Mouse (Mus musculus) gastrocnemius, postnatal 10 days (tissue): ENCODE results near the gene Tmem242. TPM values are rescaled to one million over a fixed set of nuclear protein-coding genes. Genes with fewer than 3 reads are reported as not detected.
A peak's percentile ranks its signal among the peaks of the same experiment; 100 is the strongest.

ENCODE experiments used
- DNase-seq: peaks from one replicate; pipeline ENCODE4 v3.0.0; 2021; ENCODE audit warnings: mixed read lengths
- total RNA-seq, 2 experiments: library from RNA; stranded (reverse); gene quantifications; 2 replicates each; pipeline ENCODE4 v1.2.3; 2021

Tmem242 gene
- total RNA-seq, 2 experiments from 2014 or later, result 117 to 134 TPM

GRCm38 (mm10) chr17:5416518-5416917, 23.5 kb downstream of the Tmem242 start:
- no peak for DNase-seq

DNA sequence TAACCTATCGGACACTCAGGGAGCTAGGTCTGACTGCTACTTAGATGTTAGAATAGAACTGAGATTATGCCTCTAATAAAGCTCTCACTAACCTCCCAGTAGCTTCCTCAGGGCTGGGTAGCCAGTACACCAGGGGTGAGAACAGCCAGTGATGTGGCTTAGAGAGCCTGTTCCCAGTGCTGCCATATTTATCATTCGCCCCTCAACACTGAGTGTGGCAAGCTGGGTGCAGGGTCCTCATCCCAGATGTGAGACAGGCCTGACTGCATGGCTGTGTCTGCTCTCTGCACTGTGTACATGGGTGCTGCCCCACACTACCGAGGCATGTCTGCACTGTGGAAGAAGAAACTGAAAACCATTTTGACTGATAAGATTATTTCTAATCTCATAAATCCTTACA, 26.0 kb downstream of the Tmem242 start:
- DNase-seq, result no peak

GRCm38 (mm10) chr17:5413350-5413749, 26.7 kb downstream of the Tmem242 start:
- no peak for DNase-seq

DNA sequence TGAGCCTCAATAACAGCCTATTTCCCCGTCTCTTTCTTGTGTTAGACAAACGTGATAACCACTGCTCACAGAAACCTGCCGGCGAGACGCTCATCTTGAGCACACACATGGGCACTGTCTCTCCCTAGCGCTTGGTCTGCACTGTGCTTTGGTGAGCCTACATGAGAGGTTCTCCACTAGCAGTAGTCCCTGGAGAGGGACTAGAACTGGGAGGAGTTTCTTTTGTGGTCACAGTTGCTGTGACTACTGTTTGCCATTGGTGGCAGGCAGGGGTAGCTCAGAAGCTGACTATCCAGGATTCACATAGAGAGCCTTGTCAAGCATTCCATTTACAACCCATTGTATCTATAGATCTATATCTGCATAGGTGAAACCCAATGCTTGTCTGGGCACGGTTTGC, 27.3 kb downstream of the Tmem242 start:
- no peak for DNase-seq

DNA sequence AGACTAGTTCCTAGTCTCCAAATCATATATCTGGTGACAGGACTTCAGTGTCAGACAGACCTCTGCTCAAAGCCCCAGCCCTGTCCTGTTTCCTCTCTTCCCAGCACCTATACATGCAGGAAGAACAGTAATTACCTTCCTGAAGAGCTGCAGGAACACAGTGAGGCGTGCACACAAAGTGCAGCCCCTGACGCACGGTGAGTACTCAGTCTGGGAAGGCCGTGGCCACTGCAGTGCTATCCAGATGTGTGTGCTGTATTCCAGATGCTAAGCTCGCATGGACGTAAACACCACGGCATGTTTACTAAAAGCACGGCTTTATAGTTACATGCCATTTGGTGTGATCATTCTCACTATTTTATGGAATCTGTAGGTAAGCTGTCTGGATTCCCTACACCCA, 27.8 kb downstream of the Tmem242 start:
- no peak for DNase-seq

DNA sequence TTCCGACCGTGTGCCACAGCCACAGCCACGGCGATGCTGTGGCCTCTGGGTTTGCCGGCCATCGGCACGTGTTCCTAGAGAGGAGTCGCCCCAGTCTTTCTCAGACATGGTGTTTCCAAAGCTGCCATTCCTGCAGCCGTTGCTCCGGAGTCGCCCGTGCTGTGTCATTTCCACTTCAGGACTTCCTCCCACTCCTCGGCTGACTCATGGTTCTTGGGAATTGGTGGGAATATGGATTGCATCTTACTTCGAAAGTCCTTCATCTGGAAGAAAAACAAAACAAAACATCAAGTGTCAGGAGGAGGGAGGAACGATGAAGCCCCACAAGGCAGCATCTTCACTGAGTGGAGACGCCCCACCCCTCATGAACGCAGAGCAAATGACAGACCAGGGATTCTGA, 28.9 kb downstream of the Tmem242 start:
- no peak for DNase-seq

- DNase-seq, result no peak
Measured at GRCm38 (mm10) chr17:5410336-5410735, 29.7 kb downstream of the Tmem242 start.

- no peak for DNase-seq
Measured at GRCm38 (mm10) chr17:5407030-5407429, 33.0 kb downstream of the Tmem242 start.

DNA sequence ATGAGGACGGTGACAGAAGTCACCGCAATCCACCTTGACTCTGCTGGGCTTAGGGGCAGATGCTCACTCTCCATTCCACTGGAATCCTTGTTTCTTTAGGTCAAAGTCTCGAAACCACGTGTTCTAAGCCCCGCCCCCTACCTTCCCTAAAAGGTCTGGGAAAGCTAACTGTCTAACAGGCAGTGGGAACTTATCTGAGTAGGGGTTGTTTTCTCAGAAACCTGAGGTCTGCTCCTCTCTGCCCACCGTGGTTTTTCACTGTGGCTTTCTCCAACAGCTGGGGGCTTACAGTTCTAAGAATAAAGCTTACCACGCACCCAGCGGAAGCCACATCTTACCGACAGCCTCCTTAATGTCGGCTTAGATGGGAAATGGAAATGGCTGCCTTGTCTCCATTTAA, 33.5 kb downstream of the Tmem242 start:
- no peak for DNase-seq

- DNase-seq, result no peak
Measured at GRCm38 (mm10) chr17:5403885-5404284, 36.2 kb downstream of the Tmem242 start.

- peak; percentile 78 for DNase-seq
Measured at GRCm38 (mm10) chr17:5402624-5403023, 37.4 kb downstream of the Tmem242 start.

GRCm38 (mm10) chr17:5402069-5402468, 38.0 kb downstream of the Tmem242 start:
- DNase-seq, result peak; percentile 83

GRCm38 (mm10) chr17:5401288-5401687, 38.8 kb downstream of the Tmem242 start:
- no peak for DNase-seq

DNA sequence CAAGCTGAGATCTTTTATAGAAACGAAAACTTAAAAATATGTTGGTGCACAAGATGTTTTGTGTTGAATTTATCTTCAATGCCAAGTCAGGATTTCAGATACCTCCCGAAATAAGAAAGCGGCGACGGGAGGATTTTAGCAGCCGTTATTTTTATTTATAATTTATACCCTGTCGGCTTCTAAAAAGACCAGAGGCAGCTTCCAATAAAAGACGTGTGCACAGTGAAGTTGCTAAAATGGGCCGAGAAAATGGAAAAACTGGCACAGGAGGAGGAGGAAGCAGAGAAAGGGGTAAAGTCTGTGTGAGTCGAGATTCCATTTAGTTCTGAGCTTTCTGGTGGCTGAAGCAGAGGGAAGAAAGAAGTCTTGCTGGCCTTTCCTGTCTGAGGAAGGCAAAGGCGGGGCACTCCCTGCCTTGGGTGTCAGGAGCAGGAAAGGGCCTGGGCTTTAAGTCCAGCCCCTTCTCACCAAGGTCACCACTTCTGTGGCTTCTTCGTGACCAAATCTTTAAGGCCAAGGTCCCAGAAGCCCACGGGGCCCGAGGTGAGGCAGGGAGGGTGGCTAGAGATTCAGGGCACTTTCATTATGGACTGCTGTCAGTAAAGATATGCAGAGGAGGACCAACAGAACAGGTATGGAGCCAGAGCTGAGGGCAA, 39.5 kb downstream of the Tmem242 start:
- no peak for DNase-seq

DNA sequence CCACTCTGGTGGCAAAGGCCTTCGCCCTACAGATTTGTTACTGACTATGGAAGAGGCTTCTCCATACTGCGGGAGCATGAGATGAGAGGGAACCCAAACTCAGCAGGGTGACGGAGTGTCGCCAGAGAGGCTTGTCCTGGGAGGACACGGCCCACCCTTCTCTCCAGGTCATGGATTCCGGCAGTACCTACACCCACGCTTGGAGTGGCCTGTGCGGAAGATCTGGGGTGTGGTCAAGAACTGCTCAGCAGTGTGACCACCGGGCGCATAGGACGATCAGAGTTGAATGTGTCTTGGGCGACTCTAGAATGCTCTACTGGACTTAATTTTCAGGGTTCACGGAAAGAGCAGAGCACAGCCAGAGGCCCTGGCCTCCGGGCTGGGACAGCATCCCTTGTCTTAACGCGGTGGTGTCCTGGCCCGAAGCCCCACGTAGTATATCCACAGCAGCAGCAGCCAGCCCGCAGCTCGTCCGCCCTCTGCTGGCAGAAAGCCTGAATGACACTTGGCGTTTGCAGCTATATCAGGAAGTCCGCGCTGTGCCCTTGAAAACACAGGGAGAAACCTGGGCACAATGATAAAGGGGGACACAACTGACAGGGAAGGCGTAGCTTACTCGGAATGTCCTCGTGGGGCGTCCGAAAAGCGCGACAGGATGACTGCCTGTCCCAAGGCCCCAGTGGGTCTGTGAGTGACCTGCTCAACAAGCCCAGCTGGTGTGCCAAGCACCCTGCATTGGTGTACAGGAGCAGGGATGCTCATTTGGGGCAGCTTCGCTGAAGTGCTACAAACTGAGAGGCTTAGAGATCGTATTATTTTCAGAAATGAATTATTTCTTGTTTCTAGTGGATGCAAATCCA, 42.7 kb downstream of the Tmem242 start:
- DNase-seq, result peak; percentile 90

GRCm38 (mm10) chr17:5396213-5396612, 43.8 kb downstream of the Tmem242 start:
- DNase-seq, result no peak

- DNase-seq, result no peak
Measured at GRCm38 (mm10) chr17:5395454-5396205, 44.4 kb downstream of the Tmem242 start.

DNA sequence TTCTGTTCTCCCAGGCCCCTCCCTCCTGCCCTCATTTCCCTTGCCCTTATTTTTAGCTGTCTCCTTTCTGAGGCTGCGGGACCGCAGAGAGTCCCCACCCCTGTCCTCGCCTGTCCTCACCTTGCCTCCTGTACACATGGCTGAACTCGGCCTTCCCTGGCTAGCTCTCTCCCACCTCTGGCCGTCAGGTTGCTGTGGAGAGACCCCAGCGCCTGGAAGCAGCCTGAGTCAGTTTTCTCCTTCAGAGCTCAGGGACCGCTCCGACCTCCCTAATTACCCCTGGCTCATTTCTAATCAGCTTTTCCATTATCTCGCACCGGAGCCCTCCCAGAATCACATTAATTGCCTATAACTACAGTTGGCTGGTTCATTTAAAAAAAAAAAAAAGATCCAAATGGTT, 49.4 kb downstream of the Tmem242 start:
- DNase-seq, result no peak

GRCm38 (mm10) chr17:5388351-5388750, 51.7 kb downstream of the Tmem242 start:
- no peak for DNase-seq

DNA sequence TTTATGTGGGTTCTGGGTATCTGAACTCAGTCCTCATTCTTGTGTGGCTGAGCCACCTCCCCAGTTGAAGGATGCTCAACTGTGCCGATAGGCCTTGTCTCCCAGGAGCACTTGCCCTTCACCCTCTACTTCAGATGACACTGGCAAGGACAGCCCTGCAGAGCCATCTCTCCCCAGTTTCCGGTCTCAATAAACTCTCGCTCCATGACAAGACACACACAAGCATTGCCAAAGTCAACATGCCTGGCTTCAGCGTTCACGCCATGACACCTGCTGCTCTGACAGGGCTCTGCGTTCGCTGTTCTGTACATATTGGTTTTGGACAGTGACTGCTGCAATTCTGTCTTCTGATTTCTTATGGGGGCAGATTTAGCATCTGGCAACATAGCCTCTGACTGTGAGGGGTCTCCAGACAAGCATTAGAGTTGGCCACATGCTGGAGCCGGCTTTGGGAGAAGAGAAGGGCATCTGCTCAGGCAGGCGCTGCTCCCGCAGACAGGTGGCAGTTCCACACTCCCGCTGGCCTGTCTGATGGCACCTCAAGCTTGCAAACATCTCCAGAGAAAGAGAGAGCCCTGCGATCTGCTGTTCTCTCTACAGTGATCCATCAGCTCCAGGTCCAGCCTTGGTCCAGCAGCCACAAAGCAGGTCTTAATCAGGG, 53.0 kb downstream of the Tmem242 start:
- DNase-seq, result no peak

- DNase-seq, result no peak
Measured at GRCm38 (mm10) chr17:5385694-5386093, 54.4 kb downstream of the Tmem242 start.

DNA sequence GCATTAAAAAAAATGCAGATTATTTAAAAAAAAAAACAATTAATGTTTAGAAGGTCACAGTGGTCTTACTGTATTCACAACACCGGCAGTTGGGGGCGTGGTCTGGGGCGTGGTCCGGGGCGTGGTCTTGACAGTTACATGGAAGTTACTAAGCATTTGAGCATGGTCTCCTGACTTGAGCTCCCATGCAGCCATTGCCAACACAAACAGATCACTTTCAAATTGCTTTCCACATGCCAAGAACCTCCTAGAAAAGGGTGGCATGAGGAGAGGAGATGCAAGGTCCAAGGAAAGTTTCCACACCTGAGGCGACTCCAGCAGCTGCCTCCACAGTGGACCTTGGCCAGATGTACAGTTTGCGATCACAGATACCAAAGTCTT, 62.1 kb downstream of the Tmem242 start:
- peak; percentile 22 for DNase-seq
